Mouse (Mus musculus) cortical plate, adult 2 months (tissue): Measurements from ENCODE around the gene H2al1n. TPM values are rescaled to one million over a fixed set of nuclear protein-coding genes. Genes with fewer than 3 reads are reported as not detected.
"Not testable (repeated sequence)": the region's sequence is repeated elsewhere in the genome, so short reads cannot be mapped to it uniquely, and the experiment has no call there.

ENCODE experiments used
- H3K27ac ChIP-seq: fragments of 200-500 bp; 2 replicates; pipeline ENCODE4 v1.5.1; 2012; ENCODE audit warnings: low read length, control low read depth, inconsistent platforms; ENCODE audit not compliant: insufficient read depth
- H3K4me1 ChIP-seq: fragments of 200-500 bp; 2 replicates; pipeline ENCODE4 v1.6.1; 2011; ENCODE audit warnings: low read length; ENCODE audit not compliant: control insufficient read depth, insufficient read depth
- H3K4me3 ChIP-seq: fragments of 200-500 bp; 2 replicates; pipeline ENCODE4 v1.5.1; 2011; ENCODE audit warnings: mild to moderate bottlenecking, low read length, control low read depth; ENCODE audit not compliant: insufficient read depth
- CTCF ChIP-seq: fragments of 200-500 bp; IDR thresholded peaks from 2 replicates; pipeline ENCODE4 v1.5.1; 2011; ENCODE audit warnings: mild to moderate bottlenecking, control low read depth, low read length; ENCODE audit not compliant: insufficient read depth; ENCODE audit errors: extremely low read depth
- POLR2A ChIP-seq: fragments of 200-500 bp; IDR thresholded peaks from 2 replicates; pipeline ENCODE4 v1.6.1; 2011; ENCODE audit warnings: mild to moderate bottlenecking, low read length, control low read depth; ENCODE audit not compliant: insufficient read depth; ENCODE audit errors: extremely low read depth
- polyA plus RNA-seq: library from polyadenylated mRNA; depleted of rRNA; stranded (reverse); fragments of >200 nt; gene quantifications from 2 replicates; pipeline ENCODE4 v1.2.3, GENCODE M21; 2012; rRNA removed

Gene H2al1n
- not detected in 2 replicates for polyA plus RNA-seq

- H3K4me3 ChIP-seq, H3K27ac ChIP-seq, H3K4me1 ChIP-seq: not testable (repeated sequence)
These were observed at the start of gene H2al1n for GRCm38 (mm10) chrX:14210848-14211247. TSS of gene H2al1n (plus strand) at chrX:14211148.

DNA sequence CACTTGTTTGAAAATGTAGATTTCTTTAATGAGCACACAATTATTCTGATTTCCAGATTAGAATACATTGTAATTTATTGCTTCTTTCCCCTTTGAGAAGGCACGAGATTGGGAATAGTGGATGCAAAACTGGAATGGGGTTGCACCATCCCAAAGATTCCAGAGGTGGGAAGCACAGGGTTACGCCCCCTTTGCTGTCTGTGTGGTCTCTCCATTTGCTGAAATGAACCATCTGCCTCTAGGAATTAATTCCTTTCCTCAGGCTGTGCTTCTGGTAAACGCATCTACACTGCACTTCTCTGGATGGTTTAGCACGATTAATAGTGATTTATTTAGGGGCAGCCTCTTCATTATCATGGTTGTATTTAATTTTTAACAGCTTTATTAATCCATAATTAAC lies 11.7 kb upstream of the H2al1n start:
- Histone ChIP-seq H3K4me3 (no peak overlapping the region), H3K27ac (no peak overlapping the region), H3K4me1 (no peaks in the 10 kb centered on the region)
- TF ChIP-seq POLR2A: no peak
- TF ChIP-seq CTCF: no peak

- no peak overlapping the region for H3K4me3 ChIP-seq
- H3K27ac ChIP-seq: peak overlapping the region; percentile 65
- H3K4me1 ChIP-seq: peaks cover 2% of the 10 kb centered on the region; the same call in 1 of the 2 replicates
- no peak for TF ChIP-seq POLR2A
- TF ChIP-seq CTCF: no peak
These were observed 4.7 kb upstream of the H2al1n start for GRCm38 (mm10) chrX:14206112-14206875.

DNA sequence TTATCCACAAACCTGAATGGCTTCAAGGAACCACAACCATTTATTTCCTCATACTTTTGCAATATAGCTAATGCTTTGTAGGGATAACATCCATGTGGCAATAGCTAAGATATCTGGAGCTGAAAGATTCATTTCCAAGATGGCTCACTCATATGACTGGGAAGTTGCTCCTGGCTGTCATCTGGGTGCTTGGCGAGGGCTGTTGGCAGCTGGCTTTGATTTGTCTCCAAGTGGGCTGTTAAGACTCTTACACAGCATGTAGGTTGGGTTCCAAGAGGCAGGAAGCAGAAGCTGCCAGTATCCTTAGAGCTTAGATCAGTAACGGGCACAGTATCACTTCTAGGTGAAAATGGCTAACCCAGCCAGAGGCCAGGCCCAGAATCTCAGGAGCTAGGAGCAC lies 18.3 kb downstream of the H2al1n start:
- Histone ChIP-seq H3K27ac (no peak overlapping the region), H3K4me3 (no peak overlapping the region), H3K4me1 (no peaks in the 10 kb centered on the region)
- no peak for TF ChIP-seq CTCF
- TF ChIP-seq POLR2A: no peak

- no peaks in the 10 kb centered on the region for H3K4me1 ChIP-seq
- H3K27ac ChIP-seq: peak overlapping the region; percentile 71; the same call in 1 of the 2 replicates
- no peak overlapping the region for H3K4me3 ChIP-seq
- no peak for TF ChIP-seq CTCF
- TF ChIP-seq POLR2A: no peak
These were observed 48.8 kb downstream of the H2al1n start for GRCm38 (mm10) chrX:14259597-14260239.
